Mouse (Mus musculus) midbrain, embryonic 14.5 days (tissue): ENCODE measurements at regions not wholly inside any gene's neighbourhood (a gene's known extent, or its start where the extent isn't known, plus 50 kb on each side); places are given as distances from the start of the nearest gene placed in this dataset.

Experiments used
- ATAC-seq: fragments of 200-750 bp; cut with Nextera tagmentation; 2 replicates; pipeline ENCODE4 v1.8.0; 2017; ENCODE audit warnings: moderate number of reproducible peaks, moderate library complexity; ENCODE audit not compliant: low FRiP score, low TSS enrichment
- DNase-seq: peaks from one replicate; pipeline ENCODE4 v3.0.0-alpha.2; 2015
- H3K27ac ChIP-seq: fragments of 300-500 bp; sonication (generic); replicated peaks from 2 replicates; pipeline ENCODE4 v1.5.1; 2014; ENCODE audit warnings: mild to moderate bottlenecking, low read depth, low read length, moderate library complexity
- H3K27me3 ChIP-seq: fragments of 300-500 bp; sonication (generic); 2 replicates; pipeline ENCODE4 v1.6.1; 2014; ENCODE audit warnings: low read length, control low read depth, mixed read lengths; ENCODE audit not compliant: control insufficient read depth, insufficient read depth
- H3K36me3 ChIP-seq: fragments of 300-500 bp; sonication (generic); 2 replicates; pipeline ENCODE4 v1.6.1; 2014; ENCODE audit warnings: low read length, control low read depth; ENCODE audit not compliant: control insufficient read depth, insufficient read depth
- H3K4me1 ChIP-seq: fragments of 300-500 bp; sonication (generic); 2 replicates; pipeline ENCODE4 v1.6.1; 2014; ENCODE audit warnings: mild to moderate bottlenecking, antibody characterized with exemption, low read length, control low read depth; ENCODE audit not compliant: control insufficient read depth, insufficient read depth
- H3K4me2 ChIP-seq: fragments of 300-500 bp; sonication (generic); 2 replicates; pipeline ENCODE4 v1.6.1; 2014; ENCODE audit warnings: mild to moderate bottlenecking, low read length, moderate library complexity
- H3K4me3 ChIP-seq: fragments of 300-500 bp; sonication (generic); replicated peaks from 2 replicates; pipeline ENCODE4 v1.5.1; 2014; ENCODE audit warnings: low read depth, low read length
- H3K9ac ChIP-seq: fragments of 300-500 bp; sonication (generic); replicated peaks from 2 replicates; pipeline ENCODE4 v1.6.1; 2014; ENCODE audit warnings: mild to moderate bottlenecking, low read length, moderate library complexity
- H3K9me3 ChIP-seq: fragments of 300-500 bp; sonication (generic); 2 replicates; pipeline ENCODE4 v1.6.1; 2016; ENCODE audit warnings: low read length, control low read depth, mixed read lengths; ENCODE audit not compliant: control insufficient read depth
- WGBS: fragments of 180-500 bp; shearing (Covaris S2); extraction: QIAGEN DNeasy Blood & Tissue Kit; methylation state at CpG from one replicate; pipeline ENCODE4 v1.1.7; 2014; 5-methylcytosine and 5-hydroxymethylcytosine counted together

GRCm38 (mm10) chr4:140433744-140434542 lies 187.4 kb upstream of the Igsf21 start:
- no peak overlapping the region for H3K27ac ChIP-seq
- no peaks in the 10 kb centered on the region for H3K36me3 ChIP-seq
- no peak for ATAC-seq
- DNase-seq = no peak
- 0 out of 2 replicates have a peak, but pooled peaks cover 4% of the 10 kb centered on the region for H3K4me1 ChIP-seq
- H3K27me3 ChIP-seq = no peaks in the 10 kb centered on the region
- no peak overlapping the region for H3K4me3 ChIP-seq
- no peaks in the 10 kb centered on the region for H3K9me3 ChIP-seq
- H3K9ac ChIP-seq = no peak overlapping the region
- H3K4me2 ChIP-seq = no peak overlapping the region
- 67% methylated on average over 11 of the region's 11 CpGs for WGBS

DNA sequence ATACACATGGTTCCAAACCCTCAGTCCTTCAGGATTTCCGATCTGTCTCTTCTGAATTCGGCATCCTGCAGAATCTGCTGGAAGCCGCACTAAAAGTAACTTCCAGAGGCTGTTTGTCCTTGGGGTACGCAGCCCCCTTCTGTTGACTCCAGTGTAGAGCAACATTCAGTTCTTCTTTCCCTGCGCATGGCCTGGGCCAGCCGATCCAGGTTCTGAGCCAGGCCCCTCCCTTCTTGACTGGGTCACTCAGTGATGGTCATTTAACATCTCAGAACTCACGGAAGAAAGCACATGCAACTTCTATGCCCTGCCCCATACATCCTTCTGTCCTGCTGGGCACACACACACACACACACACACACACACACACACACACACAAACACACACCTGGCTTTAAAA lies 185.5 kb upstream of the Igsf21 start:
- Histone ChIP-seq H3K4me2 (no peak overlapping the region), H3K9ac (no peak overlapping the region), H3K4me3 (no peak overlapping the region), H3K4me1 (0 out of 2 replicates have a peak, but pooled peaks cover 4% of the 10 kb centered on the region), H3K36me3 (no peaks in the 10 kb centered on the region), H3K27me3 (no peaks in the 10 kb centered on the region), H3K9me3 (no peaks in the 10 kb centered on the region), H3K27ac (no peak overlapping the region)
- no peak for DNase-seq
- WGBS = 83% methylated on average over 7 of the region's 7 CpGs
- no peak for ATAC-seq

- ATAC-seq = no peak
- Histone ChIP-seq H3K4me1 (no peaks in the 10 kb centered on the region), H3K4me2 (no peak overlapping the region), H3K27ac (no peak overlapping the region), H3K27me3 (no peaks in the 10 kb centered on the region), H3K9me3 (no peaks in the 10 kb centered on the region), H3K36me3 (no peaks in the 10 kb centered on the region), H3K4me3 (no peak overlapping the region), H3K9ac (no peak overlapping the region)
- DNase-seq = no peak
- 77% methylated on average over 3 of the region's 3 CpGs for WGBS
Measured at GRCm38 (mm10) chr4:140427039-140427438, 180.5 kb upstream of the Igsf21 start.

- Histone ChIP-seq H3K4me1 (no peaks in the 10 kb centered on the region), H3K4me3 (no peak overlapping the region), H3K9ac (no peak overlapping the region), H3K27me3 (no peaks in the 10 kb centered on the region), H3K9me3 (no peaks in the 10 kb centered on the region), H3K4me2 (no peak overlapping the region), H3K27ac (no peak overlapping the region), H3K36me3 (no peaks in the 10 kb centered on the region)
- 94% methylated on average over 10 of the region's 10 CpGs for WGBS
- ATAC-seq = no peak
- no peak for DNase-seq
Measured at GRCm38 (mm10) chr4:140423791-140424190, 177.2 kb upstream of the Igsf21 start.

- Histone ChIP-seq H3K4me2 (no peak overlapping the region), H3K27me3 (no peaks in the 10 kb centered on the region), H3K27ac (no peak overlapping the region), H3K4me1 (no peaks in the 10 kb centered on the region), H3K9ac (no peak overlapping the region), H3K4me3 (no peak overlapping the region), H3K36me3 (no peaks in the 10 kb centered on the region), H3K9me3 (no peaks in the 10 kb centered on the region)
- DNase-seq (peak; percentile 31), ATAC-seq (no peak)
- WGBS = 71% methylated on average over 7 of the region's 7 CpGs
Measured at GRCm38 (mm10) chr4:140421926-140422585, 175.5 kb upstream of the Igsf21 start.

DNA sequence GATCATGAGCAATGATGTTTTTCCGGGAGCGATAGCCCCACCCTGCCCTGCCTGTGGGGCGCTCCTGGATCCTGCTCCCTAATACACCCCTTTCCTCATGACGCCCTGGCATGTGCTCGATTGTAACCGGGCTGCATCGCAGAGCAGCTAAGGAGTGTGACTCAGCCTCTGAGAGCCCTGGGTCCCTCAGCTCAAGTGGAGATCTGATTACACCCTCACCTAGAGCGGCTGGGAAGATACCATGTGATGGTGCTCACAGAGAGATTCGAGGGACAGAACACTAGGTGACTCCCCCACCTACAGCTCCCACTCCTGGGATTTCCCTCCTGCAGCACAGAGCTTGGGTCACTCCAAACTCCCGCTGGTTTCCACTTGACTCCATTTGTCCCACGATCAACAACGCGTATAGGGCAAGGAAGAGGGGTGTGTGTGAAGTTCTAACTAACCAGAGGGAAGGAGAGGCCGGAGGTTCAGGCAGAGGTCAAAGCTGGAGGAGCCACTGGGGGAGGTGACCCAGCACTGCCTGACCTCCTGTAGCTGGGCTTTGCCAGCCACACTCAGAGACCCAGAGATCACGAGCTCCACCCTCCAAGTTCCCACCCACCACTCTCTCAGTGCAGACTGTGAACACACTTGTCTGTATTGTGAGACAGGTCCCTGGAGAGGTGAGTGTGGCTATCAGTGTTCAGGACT lies 173.3 kb upstream of the Igsf21 start:
- Histone ChIP-seq H3K9ac (no peak overlapping the region), H3K27me3 (no peaks in the 10 kb centered on the region), H3K9me3 (no peaks in the 10 kb centered on the region), H3K36me3 (no peaks in the 10 kb centered on the region), H3K4me3 (no peak overlapping the region), H3K4me1 (no peaks in the 10 kb centered on the region), H3K27ac (no peak overlapping the region), H3K4me2 (no peak overlapping the region)
- 79% methylated on average over 15 of the region's 15 CpGs for WGBS
- ATAC-seq = no peak
- DNase-seq = no peak

- DNase-seq (peak; percentile 39), ATAC-seq (no peak)
- WGBS = 75% methylated on average over 17 of the region's 17 CpGs
- no peaks in the 10 kb centered on the region for H3K27me3 ChIP-seq
- no peaks in the 10 kb centered on the region for H3K4me1 ChIP-seq
- no peak overlapping the region for H3K9ac ChIP-seq
- H3K9me3 ChIP-seq = no peaks in the 10 kb centered on the region
- H3K4me3 ChIP-seq = no peak overlapping the region
- no peak overlapping the region for H3K27ac ChIP-seq
- no peak overlapping the region for H3K4me2 ChIP-seq
- no peaks in the 10 kb centered on the region for H3K36me3 ChIP-seq
Measured at GRCm38 (mm10) chr4:140412312-140412930, 165.8 kb upstream of the Igsf21 start.

DNA sequence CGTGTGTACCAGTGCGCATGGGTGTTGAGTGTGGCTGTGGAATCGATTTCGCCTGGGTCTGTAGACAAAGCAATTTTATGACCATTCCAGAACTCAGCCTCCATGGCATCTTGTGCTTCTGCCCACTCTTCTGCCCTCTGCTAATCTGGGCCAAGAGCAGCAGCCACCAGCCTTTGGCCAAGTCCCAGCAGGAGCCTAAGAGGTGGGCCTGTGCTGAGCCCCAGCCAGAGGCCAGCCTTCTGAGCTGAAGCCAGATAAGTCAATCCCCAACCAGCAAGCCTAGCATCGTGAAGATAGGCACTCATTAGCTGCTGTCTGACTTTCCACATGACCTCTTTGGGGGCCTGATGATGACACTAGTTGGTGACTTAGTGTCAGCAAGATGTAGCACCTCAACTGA lies 161.9 kb upstream of the Igsf21 start:
- Histone ChIP-seq H3K27ac (no peak overlapping the region), H3K4me2 (no peak overlapping the region), H3K4me1 (peaks cover 5% of the 10 kb centered on the region), H3K9me3 (no peaks in the 10 kb centered on the region), H3K4me3 (no peak overlapping the region), H3K9ac (no peak overlapping the region), H3K36me3 (no peaks in the 10 kb centered on the region), H3K27me3 (no peaks in the 10 kb centered on the region)
- DNase-seq (no peak), ATAC-seq (no peak)
- 87% methylated on average over 5 of the region's 5 CpGs for WGBS
